ENCODE assay signal across 8 mouse cellular contexts in the genomic region with DNA sequence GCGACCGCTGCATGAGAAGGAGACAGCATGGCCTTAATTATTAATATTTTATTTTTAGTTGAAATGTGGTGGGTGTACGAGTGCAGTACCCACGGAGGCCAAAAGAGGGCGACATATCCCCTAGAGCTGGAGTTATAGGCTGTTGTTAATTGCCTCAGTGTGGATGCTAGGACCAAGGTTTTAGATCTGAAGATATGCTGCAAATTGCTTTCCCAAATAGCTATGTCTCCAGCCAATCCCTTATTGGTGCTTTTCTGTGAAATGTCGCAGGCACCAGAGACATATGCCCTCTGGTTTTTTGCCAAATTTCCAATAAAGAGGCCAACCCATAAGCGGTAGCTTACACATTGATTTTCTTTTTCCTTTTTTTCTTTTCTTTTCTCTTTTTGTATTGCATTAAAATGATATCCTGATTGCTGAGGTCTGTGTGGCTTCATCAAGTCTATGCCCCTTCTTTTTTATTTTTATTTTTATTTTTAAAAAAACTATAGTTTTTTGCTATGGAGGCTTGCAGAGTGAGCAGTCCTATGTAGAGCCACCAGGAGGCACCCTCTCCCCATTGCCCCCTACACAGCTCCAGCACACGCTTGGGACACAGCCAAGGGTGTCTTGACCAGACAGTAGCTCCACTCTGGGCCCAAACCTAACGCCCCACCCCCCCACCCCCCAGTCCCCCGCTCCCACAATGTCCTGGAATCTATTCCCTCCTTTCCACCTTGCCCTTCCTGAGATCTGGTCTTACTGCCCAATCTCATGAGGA. TPM values are rescaled to one million over a fixed set of nuclear protein-coding genes. Genes with fewer than 3 reads are reported as not detected.
DNase-seq lines count a peak whose midpoint lies in the region; ATAC-seq and TF ChIP-seq lines count a peak whose summit lies in the region.

No protein-coding gene starts in this region.

- H3K4me1 ChIP-seq in heart, embryonic 12.5 days (replicated peaks) = peaks cover 15% of the 10 kb centered on the region
- H3K4me1 ChIP-seq in kidney, postnatal 0 days (replicated peaks; ENCODE audit: insufficient read depth, low read length) = no peaks in the 10 kb centered on the region
- H3K4me1 ChIP-seq in liver, postnatal 0 days (ENCODE audit: insufficient read depth) = peaks cover 23% of the 10 kb centered on the region
- no peaks in the 10 kb centered on the region for H3K4me1 ChIP-seq in neural tube, embryonic 15.5 days

- H3K27ac ChIP-seq in heart, embryonic 12.5 days (ENCODE audit: poor library complexity, severe bottlenecking) = no peak overlapping the region
- no peak overlapping the region for H3K27ac ChIP-seq in kidney, postnatal 0 days
- no peak overlapping the region for H3K27ac ChIP-seq in liver, postnatal 0 days (ENCODE audit: low read depth)
- H3K27ac ChIP-seq in neural tube, embryonic 15.5 days (replicated peaks) = no peak overlapping the region

- ATAC-seq in heart, embryonic 12.5 days (ENCODE audit: insufficient number of reproducible peaks, low FRiP score) = peak; percentile 66; the same call in 1 of the 2 replicates
- ATAC-seq in kidney, postnatal 0 days (replicated peaks; ENCODE audit: low FRiP score, low read depth) = peak; percentile 72
- ATAC-seq in liver, postnatal 0 days = peak; percentile 73
- ATAC-seq in neural tube, embryonic 15.5 days (ENCODE audit: low FRiP score) = 0 out of 2 replicates have a peak, but pooled peaks have one; percentile 31

- DNase-seq in CD4-positive helper T cell, adult 2 months (ENCODE audit: low read depth, low spot score) = peak; percentile 60
- peak; percentile 58 to 83 for DNase-seq in adrenal gland, adult (ENCODE audit: inconsistent age in 2 of 2, low spot score in 1 of 2)
- DNase-seq in embryo, embryonic 10 days (ENCODE audit: low spot score) = peak; percentile 69
- DNase-seq in kidney, postnatal 0 days (ENCODE audit: low spot score) = peak; percentile 78
- peak; percentile 81 for DNase-seq in liver, postnatal 0 days
- peak; percentile 30 to 33 for DNase-seq in thymus, postnatal 36 days

- no peak for TF ChIP-seq EP300 in liver, postnatal 0 days (IDR thresholded peaks at IDR 0.05; ENCODE audit: low read depth)

- no peaks in the 10 kb centered on the region for H3K36me3 ChIP-seq in heart, embryonic 12.5 days
- H3K36me3 ChIP-seq in kidney, postnatal 0 days (ENCODE audit: insufficient read depth, low read length) = no peaks in the 10 kb centered on the region
- no peaks in the 10 kb centered on the region for H3K36me3 ChIP-seq in liver, postnatal 0 days (replicated peaks; ENCODE audit: insufficient read depth, low read length)
- H3K36me3 ChIP-seq in neural tube, embryonic 15.5 days = no peaks in the 10 kb centered on the region

- no peak overlapping the region for H3K4me2 ChIP-seq in heart, embryonic 12.5 days
- no peak overlapping the region for H3K4me2 ChIP-seq in kidney, postnatal 0 days (ENCODE audit: low read length)
- no peak overlapping the region for H3K4me2 ChIP-seq in liver, postnatal 0 days (ENCODE audit: low read depth, low read length)
- H3K4me2 ChIP-seq in neural tube, embryonic 15.5 days = no peak overlapping the region

- peak; percentile 93 for TF ChIP-seq CTCF in kidney, postnatal 0 days (IDR thresholded peaks at IDR 0.05; ENCODE audit: low read depth)
- peak; percentile 96 for TF ChIP-seq CTCF in liver, postnatal 0 days (IDR thresholded peaks at IDR 0.05; ENCODE audit: low read depth)

- H3K4me3 ChIP-seq in heart, embryonic 12.5 days = no peak overlapping the region
- no peak overlapping the region for H3K4me3 ChIP-seq in kidney, postnatal 0 days (replicated peaks; ENCODE audit: low read depth, low read length)
- H3K4me3 ChIP-seq in liver, postnatal 0 days (ENCODE audit: low read depth, low read length) = no peak overlapping the region
- H3K4me3 ChIP-seq in neural tube, embryonic 15.5 days (replicated peaks) = no peak overlapping the region

- H3K9me3 ChIP-seq in heart, embryonic 12.5 days (replicated peaks) = no peaks in the 10 kb centered on the region
- no peaks in the 10 kb centered on the region for H3K9me3 ChIP-seq in kidney, postnatal 0 days (replicated peaks; ENCODE audit: low read length)
- H3K9me3 ChIP-seq in liver, postnatal 0 days (ENCODE audit: low read length) = no peaks in the 10 kb centered on the region
- H3K9me3 ChIP-seq in neural tube, embryonic 15.5 days (replicated peaks) = no peaks in the 10 kb centered on the region

- no peaks in the 10 kb centered on the region for H3K27me3 ChIP-seq in heart, embryonic 12.5 days (replicated peaks)
- H3K27me3 ChIP-seq in kidney, postnatal 0 days (ENCODE audit: insufficient read depth, low read length) = no peaks in the 10 kb centered on the region
- H3K27me3 ChIP-seq in liver, postnatal 0 days (ENCODE audit: insufficient read depth, low read length) = no peaks in the 10 kb centered on the region
- no peaks in the 10 kb centered on the region for H3K27me3 ChIP-seq in neural tube, embryonic 15.5 days (replicated peaks)

- H3K9ac ChIP-seq in heart, embryonic 12.5 days = no peak overlapping the region
- no peak overlapping the region for H3K9ac ChIP-seq in kidney, postnatal 0 days (ENCODE audit: low read depth, low read length)
- H3K9ac ChIP-seq in liver, postnatal 0 days (replicated peaks) = no peak overlapping the region
- H3K9ac ChIP-seq in neural tube, embryonic 15.5 days (replicated peaks) = no peak overlapping the region

- 24% methylated on average over 10 of the region's 10 CpGs for WGBS in heart, embryonic 12.5 days
- 27% methylated on average over 10 of the region's 10 CpGs for WGBS in kidney, postnatal 0 days
- WGBS in liver, postnatal 0 days (ENCODE audit: insufficient replicate concordance) = 20% methylated on average over 10 of the region's 10 CpGs
- 25% methylated on average over 10 of the region's 10 CpGs for WGBS in neural tube, embryonic 15.5 days

RNA-seq across cellular contexts. Expression of a gene that starts 38.7 kb away (rescaled TPM):
- 32.8 and 36.0 TPM in 2 replicates for polyA plus RNA-seq in heart, embryonic 12.5 days (2016; fragmentation: Nextera tagmentation; extraction: Ambion mirVana)
- 104 TPM in 2 replicates for polyA plus RNA-seq in kidney, postnatal 0 days (2015; fragmentation: Nextera tagmentation; extraction: Ambion mirVana)
- polyA plus RNA-seq in liver, postnatal 0 days (2015; fragmentation: Nextera tagmentation; extraction: Ambion mirVana) = 75.0 and 82.0 TPM in 2 replicates
- polyA plus RNA-seq in neural tube, embryonic 15.5 days (2015; fragmentation: Nextera tagmentation; extraction: Ambion mirVana) = 56.8 and 58.5 TPM in 2 replicates
